Mouse (Mus musculus) forebrain, embryonic 13.5 days (tissue): ENCODE measurements at regions not wholly inside any gene's neighbourhood (a gene's known extent, or its start where the extent isn't known, plus 50 kb on each side); places are given as distances from the start of the nearest gene placed in this dataset.
A peak's percentile ranks its signal among the peaks of the same experiment; 100 is the strongest.

ENCODE experiments used
- ATAC-seq: fragments of 200-750 bp; cut with Nextera tagmentation; 2 replicates; pipeline ENCODE4 v1.8.0; 2017
- H3K27ac ChIP-seq: fragments of 300-500 bp; sonication (generic); 2 replicates; pipeline ENCODE4 v1.5.1; 2015; ENCODE audit warnings: inconsistent platforms, mild to moderate bottlenecking, moderate library complexity
- H3K27me3 ChIP-seq: fragments of 300-500 bp; sonication (generic); 2 replicates; pipeline ENCODE4 v1.6.1; 2015; ENCODE audit warnings: mild to moderate bottlenecking, inconsistent platforms
- H3K36me3 ChIP-seq: fragments of 300-500 bp; sonication (generic); 2 replicates; pipeline ENCODE4 v1.6.1; 2015; ENCODE audit warnings: mild to moderate bottlenecking, inconsistent platforms; ENCODE audit not compliant: poor library complexity, severe bottlenecking
- H3K4me1 ChIP-seq: fragments of 300-500 bp; sonication (generic); 2 replicates; pipeline ENCODE4 v1.6.1; 2015; ENCODE audit warnings: inconsistent platforms
- H3K4me2 ChIP-seq: fragments of 300-500 bp; sonication (generic); 2 replicates; pipeline ENCODE4 v1.6.1; 2015; ENCODE audit warnings: inconsistent platforms, mild to moderate bottlenecking, moderate library complexity
- H3K4me3 ChIP-seq: fragments of 300-500 bp; sonication (generic); 2 replicates; pipeline ENCODE4 v1.5.1; 2015; ENCODE audit warnings: mild to moderate bottlenecking, inconsistent platforms
- H3K9ac ChIP-seq: fragments of 300-500 bp; sonication (generic); 2 replicates; pipeline ENCODE4 v1.6.1; 2015; ENCODE audit warnings: mild to moderate bottlenecking, inconsistent platforms
- H3K9me3 ChIP-seq: fragments of 300-500 bp; sonication (generic); replicated peaks from 2 replicates; pipeline ENCODE4 v1.6.1; 2016; ENCODE audit warnings: inconsistent platforms
- WGBS: fragments of 180-500 bp; shearing (Covaris S2); methylation state at CpG from one replicate; pipeline ENCODE4 v1.1.7; 2015; 5-methylcytosine and 5-hydroxymethylcytosine counted together

GRCm38 (mm10) chr15:36945309-36945708 lies 62.3 kb downstream of the Zfp706 start:
- Histone ChIP-seq H3K36me3 (no peaks in the 10 kb centered on the region), H3K9me3 (no peaks in the 10 kb centered on the region), H3K27ac (no peak overlapping the region), H3K4me2 (no peak overlapping the region), H3K4me1 (peaks cover 36% of the 10 kb centered on the region), H3K9ac (0 out of 2 replicates have a peak overlapping the region, but pooled peaks have one; percentile 28), H3K27me3 (no peaks in the 10 kb centered on the region), H3K4me3 (no peak overlapping the region)
- no peak for ATAC-seq
- WGBS, result 82% methylated on average over 4 of the region's 4 CpGs

- H3K9me3 ChIP-seq, result no peaks in the 10 kb centered on the region
- no peaks in the 10 kb centered on the region for H3K36me3 ChIP-seq
- H3K27me3 ChIP-seq, result no peaks in the 10 kb centered on the region
- H3K4me1 ChIP-seq, result peaks cover 39% of the 10 kb centered on the region
- peak; percentile 8; the same call in 1 of the 2 replicates for ATAC-seq
- 0 out of 2 replicates have a peak overlapping the region, but pooled peaks have one; percentile 28 for H3K9ac ChIP-seq
- no peak overlapping the region for H3K4me3 ChIP-seq
- 9% methylated on average over 8 of the region's 8 CpGs for WGBS
- peak overlapping the region; percentile 96 for H3K27ac ChIP-seq
- H3K4me2 ChIP-seq, result no peak overlapping the region
These were observed 62.9 kb downstream of the Zfp706 start for GRCm38 (mm10) chr15:36944556-36945171.

GRCm38 (mm10) chr15:36943492-36944112 lies 64.0 kb downstream of the Zfp706 start:
- 20% methylated on average over 12 of the region's 12 CpGs for WGBS
- H3K9me3 ChIP-seq, result no peaks in the 10 kb centered on the region
- peak; percentile 31 for ATAC-seq
- H3K4me3 ChIP-seq, result no peak overlapping the region
- H3K27ac ChIP-seq, result peak overlapping the region; percentile 96
- 0 out of 2 replicates have a peak overlapping the region, but pooled peaks have one; percentile 3 for H3K4me2 ChIP-seq
- peak overlapping the region; percentile 43 for H3K9ac ChIP-seq
- H3K36me3 ChIP-seq, result no peaks in the 10 kb centered on the region
- peaks cover 47% of the 10 kb centered on the region for H3K4me1 ChIP-seq
- H3K27me3 ChIP-seq, result no peaks in the 10 kb centered on the region

- 70% methylated on average over 4 of the region's 4 CpGs for WGBS
- ATAC-seq, result no peak
- Histone ChIP-seq H3K36me3 (no peaks in the 10 kb centered on the region), H3K27ac (peak overlapping the region; percentile 96), H3K4me2 (no peak overlapping the region), H3K9me3 (no peaks in the 10 kb centered on the region), H3K27me3 (no peaks in the 10 kb centered on the region), H3K9ac (no peak overlapping the region), H3K4me3 (no peak overlapping the region), H3K4me1 (peaks cover 56% of the 10 kb centered on the region)
These were observed 65.3 kb downstream of the Zfp706 start for GRCm38 (mm10) chr15:36942261-36942660.

GRCm38 (mm10) chr15:36941741-36942140 lies 65.8 kb downstream of the Zfp706 start:
- H3K9ac ChIP-seq, result no peak overlapping the region
- WGBS, result 88% methylated on average over 5 of the region's 5 CpGs
- H3K27ac ChIP-seq, result no peak overlapping the region
- H3K4me2 ChIP-seq, result no peak overlapping the region
- H3K9me3 ChIP-seq, result no peaks in the 10 kb centered on the region
- peaks cover 56% of the 10 kb centered on the region for H3K4me1 ChIP-seq
- H3K36me3 ChIP-seq, result no peaks in the 10 kb centered on the region
- H3K27me3 ChIP-seq, result no peaks in the 10 kb centered on the region
- no peak overlapping the region for H3K4me3 ChIP-seq
- ATAC-seq, result no peak

GRCm38 (mm10) chr15:36939608-36940007 lies 68.0 kb downstream of the Zfp706 start:
- peak overlapping the region; percentile 98; the same call in 1 of the 2 replicates for H3K27ac ChIP-seq
- H3K36me3 ChIP-seq, result no peaks in the 10 kb centered on the region
- peak overlapping the region; percentile 84 for H3K4me2 ChIP-seq
- 85% methylated on average over 9 of the region's 9 CpGs for WGBS
- no peak for ATAC-seq
- no peaks in the 10 kb centered on the region for H3K27me3 ChIP-seq
- H3K4me1 ChIP-seq, result peaks cover 49% of the 10 kb centered on the region
- no peaks in the 10 kb centered on the region for H3K9me3 ChIP-seq
- no peak overlapping the region for H3K9ac ChIP-seq
- no peak overlapping the region for H3K4me3 ChIP-seq

- H3K36me3 ChIP-seq, result no peaks in the 10 kb centered on the region
- peak overlapping the region; percentile 84 for H3K4me2 ChIP-seq
- H3K9ac ChIP-seq, result peak overlapping the region; percentile 82
- peak; percentile 22 for ATAC-seq
- H3K4me3 ChIP-seq, result peak overlapping the region; percentile 52
- H3K27ac ChIP-seq, result peak overlapping the region; percentile 98
- H3K27me3 ChIP-seq, result no peaks in the 10 kb centered on the region
- peaks cover 45% of the 10 kb centered on the region for H3K4me1 ChIP-seq
- H3K9me3 ChIP-seq, result no peaks in the 10 kb centered on the region
- 27% methylated on average over 9 of the region's 9 CpGs for WGBS
These were observed 68.4 kb downstream of the Zfp706 start for GRCm38 (mm10) chr15:36939153-36939552.

- no peaks in the 10 kb centered on the region for H3K27me3 ChIP-seq
- no peaks in the 10 kb centered on the region for H3K36me3 ChIP-seq
- no peaks in the 10 kb centered on the region for H3K9me3 ChIP-seq
- peak overlapping the region; percentile 98 for H3K27ac ChIP-seq
- peak; percentile 95 for ATAC-seq
- H3K9ac ChIP-seq, result peak overlapping the region; percentile 82
- WGBS, result under 1% methylated on average over 55 of the region's 57 CpGs
- peak overlapping the region; percentile 52 for H3K4me3 ChIP-seq
- peak overlapping the region; percentile 84 for H3K4me2 ChIP-seq
- H3K4me1 ChIP-seq, result peaks cover 39% of the 10 kb centered on the region
These were observed 68.9 kb downstream of the Zfp706 start for GRCm38 (mm10) chr15:36938511-36939150.

GRCm38 (mm10) chr15:36937757-36938498 lies 69.6 kb downstream of the Zfp706 start:
- Histone ChIP-seq H3K4me1 (peaks cover 32% of the 10 kb centered on the region), H3K4me3 (peak overlapping the region; percentile 52), H3K9ac (peak overlapping the region; percentile 82), H3K4me2 (peak overlapping the region; percentile 84), H3K27ac (peak overlapping the region; percentile 98), H3K27me3 (no peaks in the 10 kb centered on the region), H3K9me3 (no peaks in the 10 kb centered on the region), H3K36me3 (no peaks in the 10 kb centered on the region)
- 20% methylated on average over 13 of the region's 13 CpGs for WGBS
- peak; percentile 0; the same call in 1 of the 2 replicates for ATAC-seq

- WGBS, result 88% methylated on average over 11 of the region's 11 CpGs
These were observed 70.4 kb downstream of the Zfp706 start for GRCm38 (mm10) chr15:36937067-36937657.

GRCm38 (mm10) chr15:36934801-36935200 lies 72.8 kb downstream of the Zfp706 start:
- Histone ChIP-seq H3K27me3 (no peaks in the 10 kb centered on the region), H3K27ac (no peak overlapping the region), H3K9ac (no peak overlapping the region), H3K36me3 (no peaks in the 10 kb centered on the region), H3K9me3 (no peaks in the 10 kb centered on the region), H3K4me2 (no peak overlapping the region), H3K4me3 (no peak overlapping the region), H3K4me1 (peaks cover 19% of the 10 kb centered on the region)
- WGBS, result 44% methylated on average over 1 of the region's 3 CpGs
- no peak for ATAC-seq

More at GRCm38 (mm10) chr15:36937067-36937657, 70.4 kb downstream of the Zfp706 start:
- H3K4me2 ChIP-seq, result no peak overlapping the region
- H3K27me3 ChIP-seq, result no peaks in the 10 kb centered on the region
- H3K4me1 ChIP-seq, result peaks cover 25% of the 10 kb centered on the region
- no peak for ATAC-seq
- H3K9ac ChIP-seq, result no peak overlapping the region
- no peak overlapping the region for H3K27ac ChIP-seq
- H3K9me3 ChIP-seq, result no peaks in the 10 kb centered on the region
- H3K36me3 ChIP-seq, result no peaks in the 10 kb centered on the region
- H3K4me3 ChIP-seq, result no peak overlapping the region
